Mouse (Mus musculus): ENCODE data around the gene Mdga2. TPM values are rescaled to one million over a fixed set of nuclear protein-coding genes. Genes with fewer than 3 reads are reported as not detected.

Mdga2 gene
- polyA plus RNA-seq (2015; fragmentation: Nextera tagmentation; extraction: Ambion mirVana) = 0.16 TPM in 1 of 2 replicates, not detected in the other

GRCm38 (mm10) chr12:67222221-67223025, at the start of gene Mdga2:
Mdga2 (minus strand) TSS chr12:67222549.
- DNase-seq (ENCODE audit: low spot score) = no peak

- DNase-seq (ENCODE audit: low spot score) = no peak
These were observed 45.1 kb upstream of the Mdga2 start for GRCm38 (mm10) chr12:67267409-67267808.

GRCm38 (mm10) chr12:67223530-67223929, 1.2 kb upstream of the Mdga2 start:
- no peak for DNase-seq (ENCODE audit: low spot score)

- DNase-seq (ENCODE audit: low spot score) = no peak
These were observed 774 bp downstream of the Mdga2 start for GRCm38 (mm10) chr12:67221329-67222220.

- no peak for DNase-seq (ENCODE audit: low spot score)
These were observed 1.6 kb downstream of the Mdga2 start for GRCm38 (mm10) chr12:67220641-67221231.

- DNase-seq (ENCODE audit: low spot score) = no peak
These were observed 2.3 kb downstream of the Mdga2 start for GRCm38 (mm10) chr12:67220041-67220440.

GRCm38 (mm10) chr12:67219564-67219963, 2.8 kb downstream of the Mdga2 start:
- no peak for DNase-seq (ENCODE audit: low spot score)

- DNase-seq (ENCODE audit: low spot score) = no peak
These were observed 9.5 kb downstream of the Mdga2 start for GRCm38 (mm10) chr12:67212801-67213200.

GRCm38 (mm10) chr12:67178155-67178554, 44.2 kb downstream of the Mdga2 start:
- DNase-seq (ENCODE audit: low spot score) = no peak

GRCm38 (mm10) chr12:67156569-67157237, 65.6 kb downstream of the Mdga2 start:
- DNase-seq (ENCODE audit: low spot score) = no peak

GRCm38 (mm10) chr12:67153077-67153476, 69.3 kb downstream of the Mdga2 start:
- DNase-seq (ENCODE audit: low spot score) = no peak

GRCm38 (mm10) chr12:67141605-67142004, 80.7 kb downstream of the Mdga2 start:
- DNase-seq (ENCODE audit: low spot score) = no peak

- no peak for DNase-seq (ENCODE audit: low spot score)
These were observed 82.2 kb downstream of the Mdga2 start for GRCm38 (mm10) chr12:67140131-67140530.

- no peak for DNase-seq (ENCODE audit: low spot score)
These were observed 94.9 kb downstream of the Mdga2 start for GRCm38 (mm10) chr12:67127457-67127856.

GRCm38 (mm10) chr12:67123874-67124273, 98.5 kb downstream of the Mdga2 start:
- no peak for DNase-seq (ENCODE audit: low spot score)

GRCm38 (mm10) chr12:67118652-67119515, 103.5 kb downstream of the Mdga2 start:
- no peak for DNase-seq (ENCODE audit: low spot score)

GRCm38 (mm10) chr12:67104171-67104570, 118.2 kb downstream of the Mdga2 start:
- DNase-seq (ENCODE audit: low spot score) = no peak

GRCm38 (mm10) chr12:67094414-67094813, 127.9 kb downstream of the Mdga2 start:
- DNase-seq (ENCODE audit: low spot score) = no peak

- no peak for DNase-seq (ENCODE audit: low spot score)
These were observed 131.9 kb downstream of the Mdga2 start for GRCm38 (mm10) chr12:67090420-67090965.

Data from thymus, postnatal 0 days (tissue).